Mouse (Mus musculus) embryonic facial prominence, embryonic 15.5 days (tissue): ENCODE measurements at regions not wholly inside any gene's neighbourhood (a gene's known extent, or its start where the extent isn't known, plus 50 kb on each side); places are given as distances from the start of the nearest gene placed in this dataset.

Experiments used
- ATAC-seq: fragments of 200-750 bp; cut with Nextera tagmentation; 2 replicates; pipeline ENCODE4 v1.8.0; 2017; ENCODE audit warnings: low read depth, moderate TSS enrichment; ENCODE audit not compliant: insufficient number of reproducible peaks, low FRiP score, low TSS enrichment
- H3K27ac ChIP-seq: fragments of 300-500 bp; sonication (generic); replicated peaks from 2 replicates; pipeline ENCODE4 v1.5.1; 2015; ENCODE audit warnings: mild to moderate bottlenecking, inconsistent platforms
- H3K27me3 ChIP-seq: fragments of 300-500 bp; sonication (generic); 2 replicates; pipeline ENCODE4 v1.6.1; 2015; ENCODE audit warnings: inconsistent platforms
- H3K36me3 ChIP-seq: fragments of 300-500 bp; sonication (generic); 2 replicates; pipeline ENCODE4 v1.6.1; 2015; ENCODE audit warnings: mild to moderate bottlenecking, inconsistent platforms
- H3K4me1 ChIP-seq: fragments of 300-500 bp; sonication (generic); 2 replicates; pipeline ENCODE4 v1.6.1; 2015; ENCODE audit warnings: inconsistent platforms
- H3K4me2 ChIP-seq: fragments of 300-500 bp; sonication (generic); replicated peaks from 2 replicates; pipeline ENCODE4 v1.6.1; 2015; ENCODE audit warnings: mild to moderate bottlenecking, inconsistent platforms
- H3K4me3 ChIP-seq: fragments of 300-500 bp; sonication (generic); replicated peaks from 2 replicates; pipeline ENCODE4 v1.5.1; 2015; ENCODE audit warnings: mild to moderate bottlenecking, inconsistent platforms
- H3K9ac ChIP-seq: fragments of 300-500 bp; sonication (generic); 2 replicates; pipeline ENCODE4 v1.6.1; 2015; ENCODE audit warnings: inconsistent platforms
- H3K9me3 ChIP-seq: fragments of 300-500 bp; sonication (generic); replicated peaks from 2 replicates; pipeline ENCODE4 v1.6.1; 2016; ENCODE audit warnings: inconsistent platforms
- WGBS: fragments of 180-500 bp; shearing (Covaris S2); methylation state at CpG from one replicate; pipeline ENCODE4 v1.1.7; 2015; 5-methylcytosine and 5-hydroxymethylcytosine counted together

GRCm38 (mm10) chr17:4133678-4134077, 437.6 kb upstream of the Nox3 start:
- Histone ChIP-seq H3K36me3 (no peaks in the 10 kb centered on the region), H3K27ac (no peak overlapping the region), H3K9me3 (no peaks in the 10 kb centered on the region), H3K4me2 (no peak overlapping the region), H3K4me3 (no peak overlapping the region), H3K27me3 (no peaks in the 10 kb centered on the region), H3K9ac (no peak overlapping the region), H3K4me1 (0 out of 2 replicates have a peak, but pooled peaks cover 4% of the 10 kb centered on the region)
- 28% methylated on average over 3 of the region's 3 CpGs for WGBS
- ATAC-seq, result no peak

- Histone ChIP-seq H3K9ac (no peak overlapping the region), H3K4me2 (no peak overlapping the region), H3K9me3 (no peaks in the 10 kb centered on the region), H3K27me3 (no peaks in the 10 kb centered on the region), H3K27ac (no peak overlapping the region), H3K36me3 (no peaks in the 10 kb centered on the region), H3K4me3 (no peak overlapping the region), H3K4me1 (no peaks in the 10 kb centered on the region)
- WGBS, result 77% methylated on average over 2 of the region's 2 CpGs
- no peak for ATAC-seq
Measured at GRCm38 (mm10) chr17:4163502-4163901, 467.4 kb upstream of the Nox3 start.

GRCm38 (mm10) chr17:4173951-4174361, 477.9 kb upstream of the Nox3 start:
- H3K27ac ChIP-seq, result no peak overlapping the region; the same call in 1 of the 2 replicates
- H3K9me3 ChIP-seq, result no peaks in the 10 kb centered on the region
- H3K27me3 ChIP-seq, result no peaks in the 10 kb centered on the region
- WGBS, result 28% methylated on average over 4 of the region's 4 CpGs
- no peak overlapping the region for H3K4me2 ChIP-seq
- peak; percentile 89 for ATAC-seq
- H3K9ac ChIP-seq, result no peak overlapping the region
- H3K36me3 ChIP-seq, result no peaks in the 10 kb centered on the region
- no peak overlapping the region for H3K4me3 ChIP-seq
- H3K4me1 ChIP-seq, result 0 out of 2 replicates have a peak, but pooled peaks cover 17% of the 10 kb centered on the region

- ATAC-seq, result no peak
- no peak overlapping the region for H3K27ac ChIP-seq
- no peak overlapping the region for H3K9ac ChIP-seq
- H3K4me2 ChIP-seq, result no peak overlapping the region
- H3K4me1 ChIP-seq, result 0 out of 2 replicates have a peak, but pooled peaks cover 17% of the 10 kb centered on the region
- H3K27me3 ChIP-seq, result no peaks in the 10 kb centered on the region
- H3K36me3 ChIP-seq, result no peaks in the 10 kb centered on the region
- H3K9me3 ChIP-seq, result no peaks in the 10 kb centered on the region
- H3K4me3 ChIP-seq, result no peak overlapping the region
- 37% methylated on average over 9 of the region's 9 CpGs for WGBS
Measured at GRCm38 (mm10) chr17:4175006-4175405, 478.9 kb upstream of the Nox3 start.

GRCm38 (mm10) chr17:4176524-4176923, 480.5 kb upstream of the Nox3 start:
- Histone ChIP-seq H3K27ac (no peak overlapping the region), H3K4me2 (no peak overlapping the region), H3K4me1 (0 out of 2 replicates have a peak, but pooled peaks cover 17% of the 10 kb centered on the region), H3K9me3 (no peaks in the 10 kb centered on the region), H3K4me3 (no peak overlapping the region), H3K36me3 (no peaks in the 10 kb centered on the region), H3K27me3 (no peaks in the 10 kb centered on the region), H3K9ac (no peak overlapping the region)
- no peak for ATAC-seq
- 75% methylated on average over 2 of the region's 3 CpGs for WGBS

GRCm38 (mm10) chr17:4177485-4178150, 481.6 kb upstream of the Nox3 start:
- no peak overlapping the region for H3K4me3 ChIP-seq
- H3K36me3 ChIP-seq, result no peaks in the 10 kb centered on the region
- H3K4me1 ChIP-seq, result 0 out of 2 replicates have a peak, but pooled peaks cover 17% of the 10 kb centered on the region
- no peaks in the 10 kb centered on the region for H3K27me3 ChIP-seq
- no peak for ATAC-seq
- no peak overlapping the region for H3K9ac ChIP-seq
- H3K27ac ChIP-seq, result no peak overlapping the region
- no peak overlapping the region for H3K4me2 ChIP-seq
- H3K9me3 ChIP-seq, result no peaks in the 10 kb centered on the region
- WGBS, result 32% methylated on average over 9 of the region's 9 CpGs

GRCm38 (mm10) chr17:4179271-4179670, 483.2 kb upstream of the Nox3 start:
- 54% methylated on average over 1 of the region's 1 CpGs for WGBS
- ATAC-seq, result no peak
- Histone ChIP-seq H3K9me3 (no peaks in the 10 kb centered on the region), H3K9ac (no peak overlapping the region), H3K4me3 (no peak overlapping the region), H3K36me3 (no peaks in the 10 kb centered on the region), H3K4me1 (0 out of 2 replicates have a peak, but pooled peaks cover 8% of the 10 kb centered on the region), H3K4me2 (no peak overlapping the region), H3K27me3 (no peaks in the 10 kb centered on the region), H3K27ac (no peak overlapping the region)

- Histone ChIP-seq H3K9ac (no peak overlapping the region), H3K4me2 (no peak overlapping the region), H3K4me1 (no peaks in the 10 kb centered on the region; the same call in 1 of the 2 replicates), H3K4me3 (no peak overlapping the region), H3K27me3 (no peaks in the 10 kb centered on the region), H3K9me3 (no peaks in the 10 kb centered on the region), H3K36me3 (no peaks in the 10 kb centered on the region), H3K27ac (no peak overlapping the region)
- WGBS, result 67% methylated on average over 1 of the region's 1 CpGs
- ATAC-seq, result no peak
Measured at GRCm38 (mm10) chr17:4182106-4182505, 486.0 kb upstream of the Nox3 start.

- Histone ChIP-seq H3K4me3 (no peak overlapping the region), H3K4me1 (no peaks in the 10 kb centered on the region; the same call in 1 of the 2 replicates), H3K36me3 (no peaks in the 10 kb centered on the region), H3K9me3 (no peaks in the 10 kb centered on the region), H3K9ac (no peak overlapping the region), H3K27ac (no peak overlapping the region), H3K4me2 (no peak overlapping the region), H3K27me3 (no peaks in the 10 kb centered on the region)
- 60% methylated on average over 9 of the region's 9 CpGs for WGBS
- ATAC-seq, result no peak
Measured at GRCm38 (mm10) chr17:4186802-4187201, 490.7 kb upstream of the Nox3 start.

- no peak overlapping the region for H3K4me3 ChIP-seq
- WGBS, result 83% methylated on average over 4 of the region's 4 CpGs
- no peak for ATAC-seq
- H3K36me3 ChIP-seq, result no peaks in the 10 kb centered on the region
- H3K9ac ChIP-seq, result no peak overlapping the region
- H3K27ac ChIP-seq, result no peak overlapping the region
- no peak overlapping the region for H3K4me2 ChIP-seq
- H3K4me1 ChIP-seq, result no peaks in the 10 kb centered on the region; the same call in 1 of the 2 replicates
- H3K9me3 ChIP-seq, result no peaks in the 10 kb centered on the region
- H3K27me3 ChIP-seq, result no peaks in the 10 kb centered on the region
Measured at GRCm38 (mm10) chr17:4187606-4188005, 491.5 kb upstream of the Nox3 start.

- Histone ChIP-seq H3K4me1 (no peaks in the 10 kb centered on the region), H3K9ac (no peak overlapping the region), H3K4me2 (no peak overlapping the region), H3K27ac (no peak overlapping the region), H3K4me3 (no peak overlapping the region), H3K27me3 (no peaks in the 10 kb centered on the region), H3K9me3 (no peaks in the 10 kb centered on the region), H3K36me3 (no peaks in the 10 kb centered on the region)
- ATAC-seq, result 0 out of 2 replicates have a peak, but pooled peaks have one; percentile 34
- 66% methylated on average over 8 of the region's 8 CpGs for WGBS
Measured at GRCm38 (mm10) chr17:4196793-4197448, 500.9 kb upstream of the Nox3 start.
